Mouse (Mus musculus) small intestine, adult 2 months (tissue): ENCODE measurements around the gene Rab6b. TPM values are rescaled to one million over a fixed set of nuclear protein-coding genes. Genes with fewer than 3 reads are reported as not detected.

Source experiments
- H3K27ac ChIP-seq: fragments of 200-500 bp; 2 replicates; pipeline ENCODE4 v1.5.1; 2012; ENCODE audit warnings: low read depth, low read length, control low read depth, inconsistent platforms; ENCODE audit not compliant: insufficient read depth
- H3K27me3 ChIP-seq: fragments of 200-500 bp; 2 replicates; pipeline ENCODE4 v1.6.1; 2012; ENCODE audit warnings: mild to moderate bottlenecking, moderate library complexity, low read length, inconsistent platforms; ENCODE audit not compliant: control insufficient read depth, insufficient read depth
- H3K36me3 ChIP-seq: fragments of 200-500 bp; 2 replicates; pipeline ENCODE4 v1.6.1; 2012; ENCODE audit warnings: mild to moderate bottlenecking, low read length, control low read depth, inconsistent platforms; ENCODE audit not compliant: control insufficient read depth, insufficient read depth
- H3K4me1 ChIP-seq: fragments of 200-500 bp; 2 replicates; pipeline ENCODE4 v1.6.1; 2012; ENCODE audit warnings: low read length, inconsistent platforms, mixed read lengths; ENCODE audit not compliant: control insufficient read depth, insufficient read depth, insufficient read length
- H3K4me3 ChIP-seq: fragments of 200-500 bp; 2 replicates; pipeline ENCODE4 v1.5.1; 2012; ENCODE audit warnings: low read depth, mild to moderate bottlenecking, control low read depth, inconsistent platforms, low read length, moderate library complexity
- CTCF ChIP-seq: fragments of 200-500 bp; IDR thresholded peaks from 2 replicates; pipeline ENCODE4 v1.5.1; 2012; ENCODE audit warnings: low read depth, mild to moderate bottlenecking, control low read depth, inconsistent platforms, low read length, moderate library complexity, mixed read lengths; ENCODE audit not compliant: insufficient replicate concordance, insufficient read length; ENCODE audit errors: extremely low read depth
- POLR2A ChIP-seq: fragments of 200-500 bp; IDR thresholded peaks from 2 replicates; pipeline ENCODE4 v1.6.1; 2012; ENCODE audit warnings: low read depth, mild to moderate bottlenecking, control low read depth, inconsistent platforms, low read length, moderate library complexity
- WGBS: fragments of 180-500 bp; shearing (Covaris S2); methylation state at CpG from one replicate; pipeline ENCODE4 v1.1.7; 2018; 5-methylcytosine and 5-hydroxymethylcytosine counted together
- polyA plus RNA-seq: library from polyadenylated mRNA; depleted of rRNA; stranded (reverse); fragments of >200 nt; gene quantifications from 2 replicates; pipeline ENCODE4 v1.2.3, GENCODE M21; 2012

The Rab6b gene
- polyA plus RNA-seq, 1 experiment = 11.6 TPM

DNA sequence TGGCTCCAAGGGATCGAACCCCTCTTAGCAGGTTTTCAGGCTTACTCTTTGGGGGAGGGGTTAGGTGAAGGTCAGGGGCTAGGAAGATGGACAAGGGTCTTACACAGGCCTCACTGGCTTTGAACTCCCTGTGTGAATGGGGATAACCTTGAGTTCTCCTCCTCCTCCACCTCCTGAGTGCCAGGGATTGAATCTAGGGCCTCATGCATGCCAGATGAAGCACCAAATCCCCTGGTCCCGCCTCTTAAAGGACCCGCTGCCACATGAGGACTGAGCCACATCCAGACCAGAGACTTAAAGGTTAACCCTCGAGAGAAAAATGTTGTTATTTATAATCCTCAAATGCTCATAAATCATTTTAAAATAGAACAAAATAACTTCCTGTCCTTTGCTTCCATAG, 5.4 kb downstream of the Rab6b start:
- H3K27ac ChIP-seq = no peak overlapping the region
- peaks cover 10% of the 10 kb centered on the region for H3K27me3 ChIP-seq
- WGBS = 82% methylated on average over 4 of the region's 4 CpGs
- H3K4me1 ChIP-seq = peaks cover 4% of the 10 kb centered on the region; the same call in 1 of the 2 replicates
- no peaks in the 10 kb centered on the region for H3K36me3 ChIP-seq
- H3K4me3 ChIP-seq = no peak overlapping the region
- no peak for TF ChIP-seq CTCF
- no peak for TF ChIP-seq POLR2A

- Histone ChIP-seq H3K36me3 (no peaks in the 10 kb centered on the region), H3K4me3 (no peak overlapping the region), H3K4me1 (peaks cover 3% of the 10 kb centered on the region; the same call in 1 of the 2 replicates), H3K27ac (no peak overlapping the region), H3K27me3 (0 out of 2 replicates have a peak, but pooled peaks cover 5% of the 10 kb centered on the region)
- no peak for TF ChIP-seq CTCF
- no peak for TF ChIP-seq POLR2A
- 74% methylated on average over 5 of the region's 5 CpGs for whole genome bisulfite sequencing
Observed at GRCm38 (mm10) chr9:103117495-103117894, 5.9 kb downstream of the Rab6b start.

DNA sequence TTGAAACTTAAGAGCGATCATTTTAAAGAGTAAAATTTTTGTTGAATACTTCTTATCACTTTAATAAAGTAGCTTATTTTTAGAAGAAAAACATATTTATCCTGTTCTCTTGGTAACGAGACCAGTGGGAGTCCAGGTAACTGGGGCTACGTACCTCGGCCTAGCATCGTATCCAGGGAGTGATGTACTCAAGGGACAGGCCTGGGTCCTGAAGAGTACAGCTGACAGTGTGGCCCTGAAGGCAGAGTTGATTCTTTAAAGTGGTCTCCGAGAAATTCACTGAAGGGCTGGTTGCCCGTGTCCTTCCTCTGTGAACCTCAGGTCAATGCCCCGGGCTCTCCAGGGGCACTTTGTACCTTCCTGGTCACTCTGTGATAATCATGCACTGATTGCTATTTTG, 6.4 kb downstream of the Rab6b start:
- no peak overlapping the region for H3K4me3 ChIP-seq
- no peak for TF ChIP-seq CTCF
- WGBS = 89% methylated on average over 8 of the region's 8 CpGs
- H3K4me1 ChIP-seq = no peaks in the 10 kb centered on the region
- 0 out of 2 replicates have a peak, but pooled peaks cover under 1% of the 10 kb centered on the region for H3K27me3 ChIP-seq
- no peaks in the 10 kb centered on the region for H3K36me3 ChIP-seq
- no peak overlapping the region for H3K27ac ChIP-seq

GRCm38 (mm10) chr9:103118651-103119275, 7.2 kb downstream of the Rab6b start:
- WGBS = 85% methylated on average over 5 of the region's 5 CpGs
- Histone ChIP-seq H3K4me3 (no peak overlapping the region), H3K4me1 (no peaks in the 10 kb centered on the region), H3K36me3 (no peaks in the 10 kb centered on the region), H3K27me3 (no peaks in the 10 kb centered on the region), H3K27ac (no peak overlapping the region)
- TF ChIP-seq POLR2A (no peak), CTCF (no peak)

GRCm38 (mm10) chr9:103119781-103120180, 8.2 kb downstream of the Rab6b start:
- Histone ChIP-seq H3K4me1 (no peaks in the 10 kb centered on the region), H3K27me3 (no peaks in the 10 kb centered on the region), H3K27ac (no peak overlapping the region), H3K36me3 (no peaks in the 10 kb centered on the region), H3K4me3 (no peak overlapping the region)
- 90% methylated on average over 9 of the region's 9 CpGs for WGBS
- TF ChIP-seq CTCF (no peak), POLR2A (no peak)

DNA sequence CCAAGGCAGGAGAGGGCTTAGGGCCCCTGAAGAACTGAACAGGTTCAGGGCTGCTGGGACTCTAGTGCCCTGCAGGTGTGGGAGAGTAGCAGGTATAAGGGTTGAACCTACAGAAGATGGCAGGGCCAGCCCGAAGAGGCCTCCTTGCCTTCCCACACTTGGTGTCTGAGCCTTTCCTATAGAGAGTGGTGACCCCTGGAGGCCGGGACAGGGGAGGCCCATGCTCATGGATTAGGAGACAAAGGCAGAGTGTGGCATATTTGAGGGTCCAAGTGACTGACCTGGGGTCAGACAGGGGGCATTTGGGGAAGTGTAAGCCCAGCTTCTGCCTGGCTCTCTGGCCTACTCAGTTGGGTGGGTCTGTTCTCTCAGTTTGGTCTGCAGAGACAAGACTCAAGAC, 8.6 kb downstream of the Rab6b start:
- H3K4me1 ChIP-seq = no peaks in the 10 kb centered on the region
- 40% methylated on average over 2 of the region's 2 CpGs for WGBS
- H3K27ac ChIP-seq = no peak overlapping the region
- H3K4me3 ChIP-seq = no peak overlapping the region
- H3K36me3 ChIP-seq = no peaks in the 10 kb centered on the region
- H3K27me3 ChIP-seq = no peaks in the 10 kb centered on the region
- no peak for TF ChIP-seq POLR2A
- TF ChIP-seq CTCF = 0 out of 2 replicates have a peak, but pooled peaks have one; percentile 6

DNA sequence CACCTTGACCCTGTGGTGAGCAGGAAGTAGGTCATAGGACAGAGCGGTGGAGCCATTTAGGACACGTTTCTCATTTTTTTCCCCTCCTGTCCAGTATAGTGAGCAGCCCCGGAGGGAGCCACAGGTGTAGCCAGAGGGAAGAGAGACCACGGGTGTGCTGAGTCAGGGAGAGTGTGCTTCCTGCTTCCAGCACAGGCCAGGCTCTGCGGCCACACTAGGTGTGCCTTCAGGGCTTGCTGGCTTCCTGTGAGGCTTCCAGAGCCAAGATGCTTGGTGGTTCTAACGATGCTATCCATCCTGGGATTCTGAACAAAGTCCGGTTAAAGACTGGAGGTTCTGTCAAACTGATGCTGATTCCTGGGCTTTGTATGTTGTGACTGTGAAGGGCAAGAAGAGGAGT, 10.0 kb downstream of the Rab6b start:
- Histone ChIP-seq H3K4me3 (no peak overlapping the region), H3K36me3 (no peaks in the 10 kb centered on the region), H3K4me1 (no peaks in the 10 kb centered on the region), H3K27ac (no peak overlapping the region), H3K27me3 (no peaks in the 10 kb centered on the region)
- WGBS = 66% methylated on average over 7 of the region's 7 CpGs
- TF ChIP-seq CTCF (no peak), POLR2A (no peak)
